Mouse (Mus musculus) MEL (cell line): ENCODE results near the gene St8sia2.

ENCODE experiments used
- CTCF ChIP-seq, 3 experiments: IDR thresholded peaks in 2 of 3; conservative IDR thresholded peaks in 1 of 3; 2 replicates each; pipeline ENCODE4 v1.5.1; 2011 to 2012; ENCODE audit warnings: low read length in 3 of 3, low read depth in 2 of 3, mild to moderate bottlenecking in 2 of 3, improper control_type of control experiment in 1 of 3, inconsistent platforms in 1 of 3, mixed read lengths in 1 of 3, moderate library complexity in 1 of 3; ENCODE audit not compliant: control insufficient read depth in 1 of 3, insufficient read depth in 1 of 3, poor library complexity in 1 of 3, severe bottlenecking in 1 of 3
- MAFK ChIP-seq: IDR thresholded peaks from 2 replicates; pipeline ENCODE4 v1.6.1; 2011; ENCODE audit warnings: low read depth, mild to moderate bottlenecking, low read length, improper control_type of control experiment, borderline replicate concordance
- MYB ChIP-seq: IDR thresholded peaks from 2 replicates; pipeline ENCODE4 v1.6.1; 2011; ENCODE audit warnings: mild to moderate bottlenecking, low read depth, low read length, improper control_type of control experiment
- NRF1 ChIP-seq: IDR thresholded peaks from 2 replicates; pipeline ENCODE4 v1.6.1; 2014; ENCODE audit warnings: low read depth, mild to moderate bottlenecking, inconsistent platforms, low read length, improper control_type of control experiment, moderate library complexity; ENCODE audit not compliant: poor library complexity, insufficient read depth, severe bottlenecking
- POLR2A ChIP-seq, 2 experiments: IDR thresholded peaks; 2 replicates each; pipeline ENCODE4 v1.6.1; 2011 to 2012; ENCODE audit warnings: low read length in 2 of 2, mild to moderate bottlenecking in 2 of 2, control low read depth in 1 of 2, improper control_type of control experiment in 1 of 2, low read depth in 1 of 2, moderate library complexity in 1 of 2; ENCODE audit not compliant: control insufficient read depth in 1 of 2, insufficient read depth in 1 of 2, poor library complexity in 1 of 2
- SIN3A ChIP-seq: IDR thresholded peaks from 2 replicates; pipeline ENCODE4 v1.6.1; 2012; ENCODE audit warnings: low read length, improper control_type of control experiment, inconsistent platforms
- UBTF ChIP-seq: IDR thresholded peaks from 2 replicates; pipeline ENCODE4 v1.6.1; 2012; ENCODE audit warnings: low read depth, mild to moderate bottlenecking, inconsistent platforms, low read length, improper control_type of control experiment, moderate library complexity, borderline replicate concordance; ENCODE audit not compliant: insufficient read depth

DNA sequence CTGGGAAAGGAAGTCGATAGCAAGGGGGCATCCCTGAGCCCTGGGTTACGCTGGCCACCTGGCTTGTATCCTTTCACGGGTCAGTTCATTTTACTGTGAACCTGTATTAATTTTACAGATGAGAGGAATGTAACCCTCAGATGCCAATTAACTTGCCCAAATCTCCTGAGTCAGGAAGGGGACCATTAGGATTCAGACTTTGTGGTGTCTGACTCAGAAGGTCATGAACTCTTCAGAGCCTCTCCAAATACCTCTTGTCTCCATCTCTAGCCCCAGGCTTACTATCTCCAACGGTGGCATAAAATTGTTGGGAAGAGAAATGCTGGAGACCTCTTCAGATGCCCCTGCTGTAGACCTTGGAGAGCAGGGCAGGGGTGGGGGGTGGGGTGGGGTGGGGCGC, 51.1 kb downstream of the St8sia2 start:
- TF ChIP-seq CTCF (IDR thresholded peaks at IDR 0.05 in 2 of 3, conservative IDR thresholded peaks at IDR 0.05 in 1 of 3; ENCODE audit: control insufficient read depth in 1 of 3, insufficient read depth in 1 of 3, low read depth in 2 of 3, low read length in 3 of 3, poor library complexity in 1 of 3, severe bottlenecking in 1 of 3): no peak
- no peak for TF ChIP-seq SIN3A
- TF ChIP-seq UBTF: no peak
- no peak for TF ChIP-seq NRF1
- no peak for TF ChIP-seq MAFK
- TF ChIP-seq MYB: no peak
- no peak for TF ChIP-seq POLR2A (IDR thresholded peaks at IDR 0.05; ENCODE audit: control insufficient read depth in 1 of 2, insufficient read depth in 1 of 2, low read depth in 1 of 2, low read length in 2 of 2, poor library complexity in 1 of 2)
